Mouse (Mus musculus) hindbrain, embryonic 15.5 days (tissue): ENCODE data around the gene Ezh2. TPM values are rescaled to one million over a fixed set of nuclear protein-coding genes. Genes with fewer than 3 reads are reported as not detected.
"Not testable (repeated sequence)": the region's sequence is repeated elsewhere in the genome, so short reads cannot be mapped to it uniquely, and the experiment has no call there.

Source experiments
- ATAC-seq: fragments of 200-750 bp; cut with Nextera tagmentation; 2 replicates; pipeline ENCODE4 v1.8.0; 2017; ENCODE audit warnings: low read depth, moderate number of reproducible peaks, moderate TSS enrichment; ENCODE audit not compliant: low FRiP score
- H3K27ac ChIP-seq: fragments of 300-500 bp; sonication (generic); replicated peaks from 2 replicates; pipeline ENCODE4 v1.5.1; 2015; ENCODE audit warnings: mild to moderate bottlenecking, inconsistent platforms
- H3K27me3 ChIP-seq: fragments of 300-500 bp; sonication (generic); 2 replicates; pipeline ENCODE4 v1.6.1; 2015; ENCODE audit warnings: control low read depth, inconsistent platforms
- H3K36me3 ChIP-seq: fragments of 300-500 bp; sonication (generic); 2 replicates; pipeline ENCODE4 v1.6.1; 2015; ENCODE audit warnings: control low read depth, inconsistent platforms
- H3K4me1 ChIP-seq: fragments of 300-500 bp; sonication (generic); replicated peaks from 2 replicates; pipeline ENCODE4 v1.6.1; 2015; ENCODE audit warnings: control low read depth, inconsistent platforms
- H3K4me2 ChIP-seq: fragments of 300-500 bp; sonication (generic); 2 replicates; pipeline ENCODE4 v1.6.1; 2015; ENCODE audit warnings: moderate library complexity, mild to moderate bottlenecking, inconsistent platforms
- H3K4me3 ChIP-seq: fragments of 300-500 bp; sonication (generic); 2 replicates; pipeline ENCODE4 v1.5.1; 2015; ENCODE audit warnings: mild to moderate bottlenecking, inconsistent platforms
- H3K9ac ChIP-seq: fragments of 300-500 bp; sonication (generic); 2 replicates; pipeline ENCODE4 v1.6.1; 2015; ENCODE audit warnings: inconsistent platforms
- H3K9me3 ChIP-seq: fragments of 300-500 bp; sonication (generic); 2 replicates; pipeline ENCODE4 v1.6.1; 2016; ENCODE audit warnings: control low read depth, inconsistent platforms
- WGBS: fragments of 180-500 bp; shearing (Covaris S2); methylation state at CpG from one replicate; pipeline ENCODE4 v1.1.7; 2015; 5-methylcytosine and 5-hydroxymethylcytosine counted together
- polyA plus RNA-seq: library from polyadenylated mRNA; unstranded; fragments of >200 nt; fragmentation: Nextera tagmentation; extraction: Ambion mirVana; gene quantifications from 2 replicates; pipeline ENCODE4 v1.2.1, GENCODE M21; 2015

Gene Ezh2
- polyA plus RNA-seq, result 53.0 and 73.2 TPM in 2 replicates

DNA sequence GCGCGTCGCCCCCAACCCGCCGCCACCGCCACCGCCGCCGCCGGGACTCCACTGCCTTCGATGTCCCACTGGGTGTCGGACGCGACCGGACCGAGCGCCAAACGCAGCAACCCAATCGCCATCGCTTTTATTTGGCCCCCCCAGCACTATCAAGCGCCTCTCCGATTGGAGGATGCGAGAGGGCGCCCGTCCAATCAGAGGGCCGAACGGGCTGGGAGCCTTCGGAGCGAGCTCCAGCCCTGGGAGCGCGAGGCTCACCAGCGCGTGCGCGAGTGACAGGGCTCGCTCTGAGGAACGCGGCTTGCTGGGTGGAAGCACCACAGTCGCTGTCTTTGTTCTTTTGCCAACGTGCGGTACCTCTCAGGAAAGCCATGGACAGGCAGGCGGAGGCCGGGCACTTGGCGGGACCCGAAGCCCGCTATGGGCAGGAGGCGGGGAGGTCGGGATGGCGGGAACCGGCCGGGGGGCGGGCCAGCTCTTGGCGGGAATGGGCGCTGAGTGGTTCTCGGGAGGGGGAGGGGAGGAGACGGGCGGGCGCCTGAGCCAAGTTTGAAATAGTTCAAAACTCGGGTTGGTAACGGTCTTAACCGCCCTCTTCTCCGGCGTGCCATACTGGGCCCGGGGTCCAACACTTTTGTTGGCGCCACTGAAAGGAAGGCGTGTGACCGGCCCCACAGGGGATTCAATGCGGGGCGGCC, at the start of gene Ezh2:
Ezh2 (minus strand) TSS at position 416 of the 698 bp plus-strand sequence.
- Histone ChIP-seq H3K36me3 (no peaks in the 10 kb centered on the region), H3K9me3 (no peaks in the 10 kb centered on the region), H3K27me3 (no peaks in the 10 kb centered on the region), H3K4me1 (peaks cover 24% of the 10 kb centered on the region), H3K27ac (peak within 1 kb of the TSS; percentile 98), H3K9ac (peak within 1 kb of the TSS; percentile 95), H3K4me3 (peak within 1 kb of the TSS; percentile 99), H3K4me2 (peak within 1 kb of the TSS; percentile 66)
- WGBS, result under 1% methylated on average over 68 of the region's 69 CpGs
- peak; percentile 99 for ATAC-seq

DNA sequence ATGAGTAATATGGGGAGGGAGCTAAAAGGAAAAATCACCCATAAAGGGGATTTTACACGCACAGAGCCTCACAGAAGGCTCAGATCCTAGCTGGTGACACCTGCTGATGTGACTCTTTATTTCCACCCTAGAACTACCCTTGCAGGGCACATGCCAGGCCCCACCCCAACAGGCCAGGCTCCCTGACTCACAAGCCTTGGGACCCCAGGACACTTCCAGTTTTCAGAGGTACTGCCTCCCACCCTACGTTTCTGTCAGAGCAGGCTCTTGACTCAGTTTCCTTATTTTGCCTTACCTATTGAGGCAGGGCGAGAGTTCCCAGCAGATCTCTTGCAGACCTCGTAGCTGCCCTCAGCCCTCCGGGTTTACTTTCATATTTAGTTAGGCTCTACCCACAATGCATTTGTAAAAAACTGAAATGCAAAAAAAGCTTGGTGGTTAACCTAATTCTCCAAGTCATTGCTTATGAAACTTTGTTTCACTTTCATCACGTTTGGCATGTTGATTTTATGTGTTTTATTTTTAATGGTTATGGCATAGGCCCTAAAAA, 41.5 kb upstream of the Ezh2 start:
- Histone ChIP-seq H3K4me2 (no peak overlapping the region), H3K27ac (no peak overlapping the region), H3K36me3 (no peaks in the 10 kb centered on the region), H3K27me3 (no peaks in the 10 kb centered on the region), H3K4me1 (no peaks in the 10 kb centered on the region), H3K9me3 (no peaks in the 10 kb centered on the region), H3K9ac (no peak overlapping the region), H3K4me3 (no peak overlapping the region)
- no peak for ATAC-seq
- 71% methylated on average over 6 of the region's 6 CpGs for WGBS

DNA sequence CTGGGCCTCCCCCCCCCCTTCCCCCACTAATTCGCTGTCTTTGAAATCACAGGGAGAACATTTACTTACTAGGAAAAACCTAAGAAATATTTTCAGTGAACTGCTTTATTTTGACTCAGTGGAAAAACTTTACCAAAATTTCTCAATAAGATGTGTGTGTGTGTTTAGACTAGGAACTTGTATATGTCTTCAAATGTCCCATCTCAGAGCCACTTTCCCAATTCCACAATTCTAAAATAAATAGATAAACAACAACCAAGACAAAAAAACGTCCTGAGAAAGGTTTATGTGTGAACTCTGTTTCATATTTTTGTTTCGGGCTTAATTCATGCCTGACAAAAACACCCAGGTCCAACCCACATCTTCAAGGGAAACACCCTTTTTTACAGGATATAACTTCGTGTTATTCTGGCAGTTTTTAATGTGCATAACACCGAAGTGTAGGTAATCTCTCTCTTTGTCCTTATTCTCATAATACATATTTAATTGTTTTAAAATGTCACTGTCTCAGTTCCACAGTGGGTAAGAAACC, 40.9 kb upstream of the Ezh2 start:
- no peak for ATAC-seq
- WGBS, result 78% methylated on average over 5 of the region's 5 CpGs
- H3K4me3 ChIP-seq, result no peak overlapping the region

DNA sequence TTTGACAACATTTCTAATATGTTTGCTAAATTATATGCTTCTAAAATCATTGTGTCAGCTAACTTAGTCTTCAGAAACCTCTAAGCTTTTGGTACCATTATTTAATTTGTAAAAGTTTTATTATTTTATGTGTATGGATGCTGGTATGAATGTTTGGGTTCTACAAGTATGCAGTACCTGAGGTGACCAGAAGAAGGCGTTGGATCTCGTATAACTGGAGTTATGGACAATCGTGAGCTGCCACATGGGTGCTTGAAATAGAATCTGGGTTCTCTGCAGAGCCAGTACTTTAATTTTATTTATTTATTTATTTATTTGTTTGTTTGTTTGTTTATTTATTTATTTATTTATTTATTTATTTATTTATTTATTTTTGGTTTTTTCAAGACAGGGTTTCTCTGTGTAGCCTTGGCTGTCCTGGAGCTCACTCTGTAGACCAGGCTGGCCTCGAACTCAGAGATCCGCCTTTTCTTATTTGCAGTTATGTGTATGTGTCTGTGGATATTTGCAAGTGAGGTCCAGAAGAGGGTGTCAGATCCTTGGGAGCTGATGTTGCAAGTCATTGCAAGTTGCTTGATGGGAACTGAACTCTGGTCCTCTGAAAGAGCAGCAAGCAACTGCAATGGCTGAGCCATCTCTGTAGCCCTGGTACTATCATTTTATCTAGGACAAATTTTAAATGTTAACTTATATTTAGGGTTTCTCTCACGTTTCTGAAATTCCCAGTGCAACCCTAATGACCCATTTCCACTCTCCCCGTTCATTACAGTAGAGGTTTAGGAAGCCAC, 40.3 kb upstream of the Ezh2 start:
- no peak overlapping the region for H3K4me2 ChIP-seq
- WGBS, result 77% methylated on average over 7 of the region's 7 CpGs
- no peak overlapping the region for H3K4me3 ChIP-seq
- no peak overlapping the region for H3K27ac ChIP-seq
- H3K4me1 ChIP-seq, result no peaks in the 10 kb centered on the region
- no peaks in the 10 kb centered on the region for H3K27me3 ChIP-seq
- no peaks in the 10 kb centered on the region for H3K9me3 ChIP-seq
- no peak for ATAC-seq
- no peaks in the 10 kb centered on the region for H3K36me3 ChIP-seq
- H3K9ac ChIP-seq, result no peak overlapping the region

More for the DNA sequence above, 40.9 kb upstream of the Ezh2 start:
- Histone ChIP-seq H3K9me3 (no peaks in the 10 kb centered on the region), H3K36me3 (no peaks in the 10 kb centered on the region), H3K4me1 (no peaks in the 10 kb centered on the region), H3K27me3 (no peaks in the 10 kb centered on the region), H3K27ac (no peak overlapping the region), H3K4me2 (no peak overlapping the region), H3K9ac (no peak overlapping the region)

DNA sequence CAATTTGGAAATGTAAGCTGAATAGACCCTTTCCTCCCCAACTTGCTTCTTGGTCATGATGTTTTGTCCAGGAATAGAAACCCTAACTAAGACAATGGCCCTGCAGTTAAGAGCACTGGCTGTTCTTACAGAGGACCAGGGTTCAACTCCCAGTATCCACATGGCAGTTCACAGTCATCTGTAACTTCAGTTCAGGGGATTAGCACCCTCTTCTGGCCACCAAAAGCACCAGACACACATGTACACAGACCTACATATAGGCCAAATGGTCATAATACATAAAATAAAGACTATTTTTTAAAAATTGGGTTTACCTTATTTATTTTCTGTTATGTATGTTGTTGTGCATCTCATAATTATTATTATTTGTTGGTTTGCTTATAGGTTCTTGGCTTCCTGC, 38.3 kb upstream of the Ezh2 start:
- no peak for ATAC-seq
- Histone ChIP-seq H3K4me2 (no peak overlapping the region), H3K9ac (no peak overlapping the region), H3K9me3 (no peaks in the 10 kb centered on the region), H3K27me3 (no peaks in the 10 kb centered on the region), H3K36me3 (no peaks in the 10 kb centered on the region), H3K27ac (no peak overlapping the region), H3K4me1 (no peaks in the 10 kb centered on the region), H3K4me3 (no peak overlapping the region)

DNA sequence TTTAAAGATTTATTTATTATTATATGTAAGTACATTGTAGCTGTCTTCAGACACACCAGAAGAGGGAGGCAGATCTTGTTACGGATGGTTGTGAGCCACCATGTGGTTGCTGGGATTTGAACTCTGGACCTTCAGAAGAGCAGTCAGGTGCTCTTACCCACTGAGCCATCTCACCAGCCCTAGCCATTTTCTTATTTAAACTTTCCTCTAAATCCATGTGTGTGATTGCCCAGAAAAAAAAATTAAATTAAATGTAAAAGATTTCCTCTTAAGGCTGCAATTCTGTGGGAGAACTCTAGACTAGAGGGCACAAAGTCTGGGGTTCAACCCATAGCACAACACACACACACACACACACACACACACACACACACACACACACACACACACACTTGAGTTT, 34.9 kb upstream of the Ezh2 start:
- H3K9me3 ChIP-seq, H3K4me3 ChIP-seq, ATAC-seq, H3K4me1 ChIP-seq, H3K4me2 ChIP-seq, H3K27ac ChIP-seq, H3K9ac ChIP-seq, H3K36me3 ChIP-seq, H3K27me3 ChIP-seq: not testable (repeated sequence)
- WGBS, result 75% methylated on average over 1 of the region's 1 CpGs

DNA sequence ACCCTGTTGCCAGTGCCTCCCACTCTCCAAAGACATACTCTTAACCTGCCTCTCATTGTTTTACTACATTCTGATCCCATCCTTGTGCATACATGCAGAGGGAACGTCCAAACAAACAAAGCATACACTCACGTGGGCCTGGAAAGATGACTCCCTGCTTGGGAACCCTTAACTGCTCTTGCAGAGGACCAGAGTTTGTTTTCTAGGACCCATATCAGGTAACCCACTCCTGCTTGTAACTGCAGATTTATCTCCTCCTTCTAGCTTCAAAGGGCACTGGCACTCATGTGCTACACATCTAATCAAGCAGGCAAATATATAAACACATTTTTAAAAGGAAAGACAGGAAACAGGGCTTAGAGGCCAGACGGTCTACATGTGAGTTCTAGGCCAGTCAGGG, 32.8 kb upstream of the Ezh2 start:
- Histone ChIP-seq H3K4me3 (no peak overlapping the region), H3K9ac (no peak overlapping the region), H3K27ac (no peak overlapping the region), H3K27me3 (no peaks in the 10 kb centered on the region), H3K4me2 (no peak overlapping the region), H3K36me3 (no peaks in the 10 kb centered on the region), H3K9me3 (no peaks in the 10 kb centered on the region), H3K4me1 (no peaks in the 10 kb centered on the region)
- ATAC-seq, result no peak
- WGBS, result 69% methylated on average over 3 of the region's 3 CpGs

DNA sequence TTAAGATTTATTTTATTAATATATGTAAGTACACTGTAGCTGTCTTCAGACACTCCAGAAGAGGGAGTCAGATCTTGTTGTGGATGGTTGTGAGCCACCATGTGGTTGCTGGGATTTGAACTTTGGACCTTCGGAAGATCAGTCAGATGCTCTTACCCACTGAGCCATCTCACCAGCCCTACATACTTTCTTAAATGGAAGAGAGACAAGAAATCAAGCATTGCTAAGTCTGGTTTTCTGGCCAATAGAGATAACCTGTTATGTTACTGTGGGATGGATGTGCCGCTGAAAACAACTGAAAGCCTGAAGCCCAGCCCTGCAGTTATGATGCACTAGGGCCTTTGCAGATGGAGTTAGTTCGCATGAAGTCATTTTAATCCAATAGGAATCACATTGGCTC, 31.8 kb upstream of the Ezh2 start:
- H3K4me1 ChIP-seq, result not testable (repeated sequence)

DNA sequence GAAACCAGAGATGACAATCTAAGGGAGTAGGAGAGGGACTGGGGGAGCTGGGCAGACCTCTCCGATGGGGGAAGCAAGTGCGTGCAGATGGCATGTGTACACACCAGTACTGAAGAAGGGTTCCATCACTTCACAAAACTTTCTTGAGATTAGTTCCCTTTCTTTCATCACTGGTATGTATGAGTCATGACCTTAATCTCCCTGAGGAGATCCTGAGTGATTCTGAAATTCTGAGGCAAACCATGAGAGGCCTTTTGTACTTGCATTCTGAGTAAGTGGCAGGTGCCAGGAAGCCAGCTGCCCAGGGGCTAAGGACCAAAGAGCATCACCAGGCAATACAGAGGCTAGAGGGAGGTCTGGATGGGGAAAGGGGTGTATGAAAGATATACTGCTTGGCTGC, 25.9 kb upstream of the Ezh2 start:
- no peaks in the 10 kb centered on the region for H3K36me3 ChIP-seq
- H3K4me2 ChIP-seq, result no peak overlapping the region
- H3K4me3 ChIP-seq, result no peak overlapping the region
- no peak for ATAC-seq
- H3K27me3 ChIP-seq, result no peaks in the 10 kb centered on the region
- no peaks in the 10 kb centered on the region for H3K4me1 ChIP-seq
- H3K9ac ChIP-seq, result no peak overlapping the region
- WGBS, result 83% methylated on average over 2 of the region's 2 CpGs
- no peaks in the 10 kb centered on the region for H3K9me3 ChIP-seq
- H3K27ac ChIP-seq, result no peak overlapping the region

More for the DNA sequence above, 31.8 kb upstream of the Ezh2 start:
- not testable (repeated sequence) for H3K36me3 ChIP-seq, H3K4me3 ChIP-seq, H3K27ac ChIP-seq, H3K9me3 ChIP-seq, H3K4me2 ChIP-seq, H3K9ac ChIP-seq, H3K27me3 ChIP-seq, ATAC-seq
- WGBS, result 84% methylated on average over 3 of the region's 3 CpGs

DNA sequence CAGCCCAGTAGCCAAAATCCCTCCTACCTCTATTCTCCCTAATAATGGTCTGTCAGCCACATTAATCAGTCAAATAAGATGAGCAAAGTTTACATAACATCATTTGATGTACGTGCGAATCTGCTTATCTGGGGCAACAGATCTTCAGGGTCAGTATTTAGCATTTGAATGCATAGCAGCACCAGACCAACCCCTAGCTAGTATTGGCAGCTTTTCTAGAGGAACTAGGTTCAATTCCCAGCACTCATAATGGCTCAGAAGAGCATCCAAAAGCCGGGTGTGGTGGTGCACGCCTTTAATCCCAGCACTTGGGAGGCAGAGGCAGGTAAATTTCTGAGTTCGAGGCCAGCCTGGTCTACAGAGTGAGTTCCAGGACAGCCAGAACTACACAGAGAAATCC, 13.2 kb upstream of the Ezh2 start:
- not testable (repeated sequence) for H3K4me1 ChIP-seq, H3K9ac ChIP-seq, H3K36me3 ChIP-seq, H3K9me3 ChIP-seq, H3K4me2 ChIP-seq, H3K27ac ChIP-seq, H3K27me3 ChIP-seq, H3K4me3 ChIP-seq, ATAC-seq
- 60% methylated on average over 5 of the region's 5 CpGs for WGBS

DNA sequence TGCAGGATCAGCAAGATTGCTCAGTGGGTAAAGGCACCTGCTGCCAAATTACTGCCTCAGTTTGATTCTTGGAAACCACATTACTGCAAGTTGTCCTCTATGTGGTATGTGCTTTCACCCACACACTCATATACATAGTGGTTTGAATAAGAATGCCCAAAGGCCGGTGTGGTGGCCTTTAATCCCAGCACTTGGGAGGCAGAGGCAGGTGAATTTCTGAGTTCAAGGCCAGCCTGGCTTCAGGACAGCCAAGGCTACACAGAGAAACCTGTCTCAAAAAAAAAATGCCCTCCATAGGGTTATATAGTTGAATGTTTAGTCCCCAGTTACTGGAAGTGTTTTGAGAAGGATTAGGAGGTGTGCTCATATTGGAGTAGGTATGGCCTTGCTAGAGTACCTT, 6.8 kb upstream of the Ezh2 start:
- WGBS, result 71% methylated on average over 1 of the region's 1 CpGs
- no peaks in the 10 kb centered on the region for H3K27me3 ChIP-seq
- no peaks in the 10 kb centered on the region for H3K36me3 ChIP-seq
- H3K9ac ChIP-seq, result no peak overlapping the region
- no peaks in the 10 kb centered on the region for H3K4me1 ChIP-seq
- no peak overlapping the region for H3K4me2 ChIP-seq
- H3K9me3 ChIP-seq, result no peaks in the 10 kb centered on the region
- no peak overlapping the region for H3K4me3 ChIP-seq
- no peak for ATAC-seq
- no peak overlapping the region for H3K27ac ChIP-seq

DNA sequence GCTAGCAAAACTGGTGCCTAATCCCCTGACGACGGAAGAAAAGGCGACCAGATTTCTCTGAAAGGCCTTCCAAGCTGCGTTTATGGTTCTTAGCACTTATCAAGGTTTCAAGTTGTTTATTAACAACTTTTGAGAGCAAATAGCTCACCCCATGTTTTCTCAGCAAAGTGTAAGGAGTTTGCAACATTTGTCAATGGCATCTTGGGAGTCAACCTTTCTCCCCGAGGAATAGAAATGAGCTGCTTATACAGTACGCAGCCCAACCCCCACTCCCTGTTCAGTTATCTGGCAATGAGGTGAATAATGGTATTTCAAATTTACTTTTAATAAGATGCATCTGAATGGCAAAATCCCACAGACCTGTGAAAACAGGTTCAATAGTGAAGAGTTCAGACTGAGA, 555 bp upstream of the Ezh2 start:
- WGBS, result 2% methylated on average over 6 of the region's 6 CpGs
- H3K9ac ChIP-seq, result peak overlapping the region; percentile 95
- H3K4me2 ChIP-seq, result peak overlapping the region; percentile 66
- peak overlapping the region; percentile 99 for H3K4me3 ChIP-seq
- no peaks in the 10 kb centered on the region for H3K9me3 ChIP-seq
- H3K4me1 ChIP-seq, result peaks cover 24% of the 10 kb centered on the region
- H3K27ac ChIP-seq, result peak overlapping the region; percentile 98
- no peaks in the 10 kb centered on the region for H3K27me3 ChIP-seq
- no peaks in the 10 kb centered on the region for H3K36me3 ChIP-seq
- ATAC-seq, result no peak
